Mouse (Mus musculus) thymus, adult 2 months (tissue): ENCODE data around the gene 1110032A03Rik.

Experiments used
- CTCF ChIP-seq: fragments of 200-500 bp; IDR thresholded peaks from 2 replicates; pipeline ENCODE4 v1.5.1; 2012; ENCODE audit warnings: mild to moderate bottlenecking, control low read depth, low read length, moderate library complexity, borderline replicate concordance; ENCODE audit not compliant: control insufficient read depth, poor library complexity, insufficient read depth; ENCODE audit errors: extremely low read depth
- POLR2A ChIP-seq: fragments of 200-500 bp; IDR thresholded peaks from 2 replicates; pipeline ENCODE4 v1.6.1; 2012; ENCODE audit warnings: mild to moderate bottlenecking, low read length, control low read depth, moderate library complexity; ENCODE audit not compliant: control insufficient read depth, poor library complexity, insufficient read depth; ENCODE audit errors: extremely low read depth

GRCm38 (mm10) chr9:50732560-50732959 lies 42.8 kb downstream of the 1110032A03Rik start:
- TF ChIP-seq CTCF: no peak
- no peak for TF ChIP-seq POLR2A
